Mouse (Mus musculus): Measurements from ENCODE around the gene Ptpn1. TPM values are rescaled to one million over a fixed set of nuclear protein-coding genes. Genes with fewer than 3 reads are reported as not detected.

The Ptpn1 gene
- polyA plus RNA-seq, 1 experiment from 2014 or later, result 69.3 TPM

- H3K4me1 ChIP-seq (replicated peaks; ENCODE audit: control insufficient read depth, insufficient read depth, low read length), result no peaks in the 10 kb centered on the region
- 0 out of 2 replicates have a peak, but pooled peaks cover 7% of the 10 kb centered on the region for H3K9me3 ChIP-seq (ENCODE audit: control insufficient read depth, low read length)
- no peak overlapping the region for H3K9ac ChIP-seq
- H3K27ac ChIP-seq, result no peak overlapping the region
- ATAC-seq (ENCODE audit: low FRiP score), result no peak
- WGBS, result 57% methylated on average over 2 of the region's 2 CpGs
- DNase-seq (ENCODE audit: low spot score), result no peak
- H3K4me2 ChIP-seq (replicated peaks), result no peak overlapping the region
- no peaks in the 10 kb centered on the region for H3K27me3 ChIP-seq (ENCODE audit: control insufficient read depth, insufficient read depth, low read length)
- no peaks in the 10 kb centered on the region for H3K36me3 ChIP-seq (replicated peaks; ENCODE audit: control insufficient read depth, insufficient read depth)
- H3K4me3 ChIP-seq (replicated peaks; ENCODE audit: low read length), result no peak overlapping the region
Measured at GRCm38 (mm10) chr2:168004369-168004768, 72.5 kb downstream of the Ptpn1 start.

GRCm38 (mm10) chr2:168005005-168005404 is 73.1 kb downstream of the Ptpn1 start:
- Histone ChIP-seq H3K9me3 (ENCODE audit: control insufficient read depth, low read length) (0 out of 2 replicates have a peak, but pooled peaks cover 7% of the 10 kb centered on the region), H3K27me3 (ENCODE audit: control insufficient read depth, insufficient read depth, low read length) (no peaks in the 10 kb centered on the region), H3K9ac (no peak overlapping the region), H3K4me2 (replicated peaks) (no peak overlapping the region), H3K27ac (no peak overlapping the region), H3K4me1 (replicated peaks; ENCODE audit: control insufficient read depth, insufficient read depth, low read length) (no peaks in the 10 kb centered on the region), H3K4me3 (replicated peaks; ENCODE audit: low read length) (no peak overlapping the region), H3K36me3 (replicated peaks; ENCODE audit: control insufficient read depth, insufficient read depth) (no peaks in the 10 kb centered on the region)
- no peak for ATAC-seq (ENCODE audit: low FRiP score)
- 88% methylated on average over 3 of the region's 3 CpGs for WGBS
- no peak for DNase-seq (ENCODE audit: low spot score)

GRCm38 (mm10) chr2:168005616-168006015 is 73.8 kb downstream of the Ptpn1 start:
- Histone ChIP-seq H3K9ac (no peak overlapping the region), H3K27ac (no peak overlapping the region), H3K4me2 (replicated peaks) (no peak overlapping the region), H3K9me3 (ENCODE audit: control insufficient read depth, low read length) (0 out of 2 replicates have a peak, but pooled peaks cover 1% of the 10 kb centered on the region), H3K27me3 (ENCODE audit: control insufficient read depth, insufficient read depth, low read length) (no peaks in the 10 kb centered on the region), H3K4me3 (replicated peaks; ENCODE audit: low read length) (no peak overlapping the region), H3K36me3 (replicated peaks; ENCODE audit: control insufficient read depth, insufficient read depth) (no peaks in the 10 kb centered on the region), H3K4me1 (replicated peaks; ENCODE audit: control insufficient read depth, insufficient read depth, low read length) (peaks cover 6% of the 10 kb centered on the region; the same call in 1 of the 2 replicates)
- WGBS, result 64% methylated on average over 3 of the region's 3 CpGs
- DNase-seq (ENCODE audit: low spot score), result no peak
- ATAC-seq (ENCODE audit: low FRiP score), result no peak

- no peak for ATAC-seq (ENCODE audit: low FRiP score)
- H3K9me3 ChIP-seq (ENCODE audit: control insufficient read depth, low read length), result no peaks in the 10 kb centered on the region
- peaks cover 8% of the 10 kb centered on the region; the same call in 1 of the 2 replicates for H3K4me1 ChIP-seq (replicated peaks; ENCODE audit: control insufficient read depth, insufficient read depth, low read length)
- no peak overlapping the region for H3K4me2 ChIP-seq (replicated peaks)
- no peaks in the 10 kb centered on the region for H3K36me3 ChIP-seq (replicated peaks; ENCODE audit: control insufficient read depth, insufficient read depth)
- no peak overlapping the region for H3K4me3 ChIP-seq (replicated peaks; ENCODE audit: low read length)
- no peak overlapping the region for H3K27ac ChIP-seq
- DNase-seq (ENCODE audit: low spot score), result no peak
- H3K27me3 ChIP-seq (ENCODE audit: control insufficient read depth, insufficient read depth, low read length), result no peaks in the 10 kb centered on the region
- no peak overlapping the region for H3K9ac ChIP-seq
- WGBS, result 76% methylated on average over 6 of the region's 6 CpGs
Measured at GRCm38 (mm10) chr2:168006489-168006888, 74.6 kb downstream of the Ptpn1 start.

- peaks cover 8% of the 10 kb centered on the region; the same call in 1 of the 2 replicates for H3K4me1 ChIP-seq (replicated peaks; ENCODE audit: control insufficient read depth, insufficient read depth, low read length)
- 64% methylated on average over 3 of the region's 3 CpGs for WGBS
- ATAC-seq (ENCODE audit: low FRiP score), result no peak
- no peaks in the 10 kb centered on the region for H3K9me3 ChIP-seq (ENCODE audit: control insufficient read depth, low read length)
- no peaks in the 10 kb centered on the region for H3K36me3 ChIP-seq (replicated peaks; ENCODE audit: control insufficient read depth, insufficient read depth)
- no peak for DNase-seq (ENCODE audit: low spot score)
- H3K27ac ChIP-seq, result no peak overlapping the region
- no peak overlapping the region for H3K9ac ChIP-seq
- no peaks in the 10 kb centered on the region for H3K27me3 ChIP-seq (ENCODE audit: control insufficient read depth, insufficient read depth, low read length)
- no peak overlapping the region for H3K4me3 ChIP-seq (replicated peaks; ENCODE audit: low read length)
- H3K4me2 ChIP-seq (replicated peaks), result no peak overlapping the region
Measured at GRCm38 (mm10) chr2:168008132-168008531, 76.3 kb downstream of the Ptpn1 start.

GRCm38 (mm10) chr2:168009936-168010668 is 78.2 kb downstream of the Ptpn1 start, which contains the start of gene Ripor3:
Gene Ripor3 (minus strand): TSS chr2:168010618.
- Histone ChIP-seq H3K4me2 (replicated peaks) (no peak within 1 kb of the TSS), H3K4me3 (replicated peaks; ENCODE audit: low read length) (no peak within 1 kb of the TSS), H3K27me3 (ENCODE audit: control insufficient read depth, insufficient read depth, low read length) (no peaks in the 10 kb centered on the region), H3K9me3 (ENCODE audit: control insufficient read depth, low read length) (no peaks in the 10 kb centered on the region), H3K36me3 (replicated peaks; ENCODE audit: control insufficient read depth, insufficient read depth) (no peaks in the 10 kb centered on the region), H3K9ac (no peak within 1 kb of the TSS), H3K27ac (no peak within 1 kb of the TSS), H3K4me1 (replicated peaks; ENCODE audit: control insufficient read depth, insufficient read depth, low read length) (peaks cover 8% of the 10 kb centered on the region; the same call in 1 of the 2 replicates)
- DNase-seq (ENCODE audit: low spot score) (peak; percentile 56), ATAC-seq (ENCODE audit: low FRiP score) (no peak)
- WGBS, result 29% methylated on average over 9 of the region's 9 CpGs

GRCm38 (mm10) chr2:168010893-168011292 is 79.0 kb downstream of the Ptpn1 start:
- H3K36me3 ChIP-seq (replicated peaks; ENCODE audit: control insufficient read depth, insufficient read depth), result no peaks in the 10 kb centered on the region
- ATAC-seq (ENCODE audit: low FRiP score) (no peak), DNase-seq (ENCODE audit: low spot score) (no peak)
- H3K4me2 ChIP-seq (replicated peaks), result no peak overlapping the region
- 38% methylated on average over 11 of the region's 11 CpGs for WGBS
- H3K4me1 ChIP-seq (replicated peaks; ENCODE audit: control insufficient read depth, insufficient read depth, low read length), result peaks cover 8% of the 10 kb centered on the region; the same call in 1 of the 2 replicates
- H3K9me3 ChIP-seq (ENCODE audit: control insufficient read depth, low read length), result no peaks in the 10 kb centered on the region
- no peak overlapping the region for H3K27ac ChIP-seq
- no peak overlapping the region for H3K4me3 ChIP-seq (replicated peaks; ENCODE audit: low read length)
- H3K27me3 ChIP-seq (ENCODE audit: control insufficient read depth, insufficient read depth, low read length), result no peaks in the 10 kb centered on the region
- H3K9ac ChIP-seq, result no peak overlapping the region

GRCm38 (mm10) chr2:168016951-168017391 is 85.1 kb downstream of the Ptpn1 start:
- Histone ChIP-seq H3K9me3 (ENCODE audit: control insufficient read depth, low read length) (no peaks in the 10 kb centered on the region), H3K4me3 (replicated peaks; ENCODE audit: low read length) (no peak overlapping the region), H3K9ac (no peak overlapping the region), H3K27me3 (ENCODE audit: control insufficient read depth, insufficient read depth, low read length) (no peaks in the 10 kb centered on the region), H3K4me1 (replicated peaks; ENCODE audit: control insufficient read depth, insufficient read depth, low read length) (peaks cover 5% of the 10 kb centered on the region; the same call in 1 of the 2 replicates), H3K36me3 (replicated peaks; ENCODE audit: control insufficient read depth, insufficient read depth) (no peaks in the 10 kb centered on the region), H3K4me2 (replicated peaks) (no peak overlapping the region), H3K27ac (no peak overlapping the region)
- DNase-seq (ENCODE audit: low spot score), result peak; percentile 75
- 18% methylated on average over 5 of the region's 5 CpGs for WGBS
- ATAC-seq (ENCODE audit: low FRiP score), result no peak

GRCm38 (mm10) chr2:168019201-168019715 is 87.4 kb downstream of the Ptpn1 start:
- Histone ChIP-seq H3K9me3 (ENCODE audit: control insufficient read depth, low read length) (no peaks in the 10 kb centered on the region), H3K4me1 (replicated peaks; ENCODE audit: control insufficient read depth, insufficient read depth, low read length) (peaks cover 5% of the 10 kb centered on the region; the same call in 1 of the 2 replicates), H3K27ac (no peak overlapping the region), H3K9ac (no peak overlapping the region), H3K4me3 (replicated peaks; ENCODE audit: low read length) (no peak overlapping the region), H3K4me2 (replicated peaks) (no peak overlapping the region), H3K27me3 (ENCODE audit: control insufficient read depth, insufficient read depth, low read length) (no peaks in the 10 kb centered on the region), H3K36me3 (replicated peaks; ENCODE audit: control insufficient read depth, insufficient read depth) (no peaks in the 10 kb centered on the region)
- ATAC-seq (ENCODE audit: low FRiP score) (peak; percentile 53; the same call in 1 of the 2 replicates), DNase-seq (ENCODE audit: low spot score) (peak; percentile 69)
- WGBS, result 61% methylated on average over 9 of the region's 9 CpGs
